Mouse (Mus musculus) natural killer cell, adult 2 months (primary cell): ENCODE measurements around the gene Slc15a5.

ENCODE experiments used
- DNase-seq, 2 experiments: peaks; one replicate each; pipeline ENCODE4 v3.0.0; 2022; ENCODE audit warnings: low spot score in 2 of 2

The Slc15a5 gene

GRCm38 (mm10) chr6:138055572-138055971 is 24.1 kb downstream of the Slc15a5 start:
- no peak for DNase-seq

DNA sequence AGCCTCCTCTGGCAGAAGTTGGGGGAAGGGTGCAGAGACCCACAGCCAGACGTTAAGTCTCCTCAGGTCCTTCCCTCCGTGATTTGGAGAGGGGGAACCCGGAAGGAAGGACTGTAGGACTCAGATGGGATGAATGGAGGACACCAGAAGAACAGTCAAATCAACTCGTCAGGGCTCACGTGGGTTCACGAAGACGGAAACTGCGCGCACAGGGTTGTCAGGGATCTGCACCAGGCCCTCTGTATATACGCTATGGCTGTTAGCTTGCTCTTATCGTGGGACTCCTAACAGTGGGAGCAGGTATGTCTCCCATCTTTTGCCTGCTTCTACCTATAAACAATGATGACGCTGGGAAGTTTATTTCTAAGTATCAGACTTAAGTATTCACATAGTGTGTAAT is 24.8 kb downstream of the Slc15a5 start:
- DNase-seq, result no peak

- DNase-seq, result no peak
Measured at GRCm38 (mm10) chr6:138054166-138054565, 25.6 kb downstream of the Slc15a5 start.

DNA sequence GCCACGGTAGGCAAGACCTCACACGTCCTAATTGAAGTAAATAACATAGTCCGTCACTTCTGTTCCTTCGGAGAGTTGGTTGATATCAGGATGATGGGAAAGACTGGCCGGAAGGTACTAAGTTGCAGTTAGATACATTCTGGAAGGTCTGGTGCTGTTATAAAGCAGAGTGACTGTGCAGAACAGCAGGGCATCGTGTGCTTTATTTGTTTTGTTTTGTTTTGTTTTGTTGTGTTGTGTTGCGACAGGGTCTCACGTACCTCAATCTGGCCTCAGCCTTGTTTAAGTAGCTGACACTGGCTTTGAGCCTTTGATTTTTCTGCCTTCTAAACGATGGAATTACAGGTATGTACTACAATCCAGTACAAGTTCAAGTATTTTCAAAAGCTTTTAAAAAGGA is 26.0 kb downstream of the Slc15a5 start:
- DNase-seq, result no peak

DNA sequence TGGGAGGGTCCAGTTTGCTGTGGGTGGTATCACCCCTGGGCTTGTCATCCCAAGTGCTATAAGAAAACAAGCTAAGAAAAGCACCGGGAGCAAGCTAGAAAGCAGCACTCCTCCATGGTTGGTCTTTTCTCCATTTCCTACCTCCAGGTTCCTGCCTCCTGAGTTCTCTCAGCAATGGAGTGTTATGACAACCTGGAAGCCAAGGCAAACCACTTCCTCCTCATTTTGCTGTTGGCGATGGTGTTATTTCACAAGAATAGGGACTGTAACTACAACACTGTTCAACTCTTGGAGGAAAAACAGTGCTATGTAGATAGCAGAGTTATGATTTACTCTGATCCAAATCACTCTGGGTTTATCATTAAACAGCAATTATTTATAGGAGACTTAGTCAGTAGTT is 34.4 kb downstream of the Slc15a5 start:
- DNase-seq, result no peak

GRCm38 (mm10) chr6:138042891-138043290 is 36.8 kb downstream of the Slc15a5 start:
- DNase-seq, result no peak

GRCm38 (mm10) chr6:138041865-138042264 is 37.9 kb downstream of the Slc15a5 start:
- DNase-seq, result no peak

DNA sequence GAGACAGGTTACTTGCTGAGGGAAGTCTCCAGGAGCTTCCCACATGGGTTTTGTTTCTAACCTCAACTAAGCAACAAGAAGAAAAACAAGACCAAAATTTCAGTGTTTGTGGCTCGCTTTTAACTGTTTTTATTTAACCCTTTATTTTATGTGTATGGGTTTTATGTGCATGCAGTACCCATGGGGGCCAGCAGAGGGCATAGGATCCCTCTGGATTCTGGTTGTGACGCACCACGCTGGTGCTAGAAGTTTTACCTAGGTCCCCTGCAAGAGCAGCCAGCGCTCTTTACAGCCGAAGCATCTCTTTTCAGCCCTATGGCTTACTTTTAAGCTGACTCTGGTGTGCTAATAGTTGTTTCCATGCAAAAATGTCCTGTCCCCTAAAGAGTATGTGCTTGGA is 42.1 kb downstream of the Slc15a5 start:
- no peak for DNase-seq

- no peak for DNase-seq
Measured at GRCm38 (mm10) chr6:138036891-138037290, 42.8 kb downstream of the Slc15a5 start.

- DNase-seq, result no peak
Measured at GRCm38 (mm10) chr6:138016898-138017297, 62.8 kb downstream of the Slc15a5 start.

GRCm38 (mm10) chr6:138014976-138015674 is 64.6 kb downstream of the Slc15a5 start:
- DNase-seq, result no peak

DNA sequence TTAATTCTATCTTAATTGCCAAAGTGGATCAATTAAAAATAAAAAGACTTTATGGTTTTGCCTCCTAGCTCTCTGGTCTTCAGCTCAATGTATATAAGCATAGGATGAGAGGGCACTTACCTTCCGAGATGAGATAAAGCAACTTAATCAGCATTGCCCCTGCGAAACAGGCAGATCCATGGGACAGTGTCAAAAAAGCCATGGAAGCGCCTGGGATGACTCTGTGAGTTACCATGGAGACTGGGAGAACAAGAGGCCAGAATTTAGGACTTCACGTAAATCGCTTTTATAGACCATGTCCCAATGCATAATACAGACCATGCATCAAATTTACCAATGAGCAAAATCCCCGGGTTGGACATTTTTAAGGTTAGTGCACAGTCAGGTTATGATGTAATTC is 67.8 kb downstream of the Slc15a5 start:
- no peak for DNase-seq

GRCm38 (mm10) chr6:138007705-138008104 is 72.0 kb downstream of the Slc15a5 start:
- no peak for DNase-seq

DNA sequence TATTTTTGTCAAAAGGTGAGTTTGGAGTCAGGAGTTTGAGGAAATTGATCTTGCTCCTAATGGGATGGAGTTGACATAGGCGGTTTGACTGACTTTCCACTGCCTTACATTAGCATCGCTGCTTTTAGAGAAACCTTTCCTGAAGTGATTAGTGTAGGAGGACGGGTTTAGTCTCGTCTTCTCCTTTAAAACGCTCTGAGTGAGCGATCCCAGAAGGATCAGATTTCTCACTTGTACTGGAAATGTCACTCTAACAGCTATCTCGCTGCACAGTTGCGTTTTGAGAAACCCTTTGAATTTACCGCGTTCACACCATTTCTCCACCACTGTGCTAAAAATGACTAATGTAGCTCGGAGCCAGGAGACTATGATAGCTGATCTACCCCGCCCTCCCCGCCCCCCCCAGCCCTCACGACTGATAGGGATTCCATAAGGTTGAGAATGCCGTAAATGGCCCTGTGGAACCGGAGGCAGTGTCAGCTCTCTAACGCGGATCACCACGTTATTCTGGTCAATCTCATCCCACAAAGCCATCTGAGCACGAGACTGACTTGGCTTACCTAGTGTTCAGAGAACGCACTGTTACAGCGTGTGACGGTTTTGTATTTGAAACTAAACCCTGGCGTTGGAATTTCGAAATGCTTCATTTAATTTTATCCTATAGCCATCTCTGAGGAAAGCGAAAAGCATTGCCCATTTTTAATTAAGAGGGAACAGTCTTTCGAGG is 73.0 kb downstream of the Slc15a5 start:
- DNase-seq, result no peak

DNA sequence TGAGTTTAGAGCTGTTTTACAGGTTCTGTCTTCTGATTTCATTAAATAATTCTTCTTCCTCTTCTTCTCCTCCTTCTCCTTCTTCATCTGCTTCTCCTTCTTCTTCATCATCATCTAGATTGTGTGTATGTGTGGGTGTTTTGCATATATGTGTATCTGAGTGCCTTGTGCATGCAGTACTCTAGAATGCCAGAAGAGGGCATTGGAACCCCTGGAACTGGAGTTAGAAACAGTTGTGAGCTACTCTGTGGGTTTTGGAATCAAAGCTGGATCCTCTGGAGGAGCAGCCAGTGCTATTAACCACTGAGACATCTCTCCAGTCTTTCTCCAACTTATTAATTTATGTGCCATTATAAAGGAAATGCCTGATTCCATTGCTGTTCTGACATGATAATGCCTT is 89.9 kb downstream of the Slc15a5 start:
- DNase-seq, result no peak

- no peak for DNase-seq
Measured at GRCm38 (mm10) chr6:137985169-137985568, 94.5 kb downstream of the Slc15a5 start.

DNA sequence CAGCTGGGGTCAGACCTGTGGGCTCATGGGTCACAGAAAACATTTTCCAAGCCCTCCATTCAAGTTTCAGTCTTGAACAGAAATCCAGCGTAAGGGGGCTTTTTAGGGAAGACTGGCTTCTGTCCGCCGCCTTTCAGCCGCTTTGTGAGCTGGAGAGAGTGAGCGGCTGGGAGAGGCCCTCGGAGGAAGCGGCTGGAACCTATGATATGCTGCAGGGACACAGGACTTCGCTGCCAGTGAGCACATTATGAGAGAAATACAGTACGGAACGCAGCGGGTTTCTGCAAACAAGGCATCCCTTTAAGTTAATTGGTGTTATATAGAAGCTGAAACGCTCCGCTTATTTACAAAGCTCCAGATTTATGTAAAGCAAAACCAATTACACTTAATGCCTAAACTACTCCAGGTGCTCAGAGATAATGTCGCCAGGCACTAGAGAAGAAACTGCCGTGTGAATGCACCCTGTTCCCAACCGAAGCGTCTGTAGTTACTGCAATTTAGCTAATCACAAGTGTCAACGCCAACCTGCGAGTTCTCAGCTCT is 97.5 kb downstream of the Slc15a5 start:
- no peak for DNase-seq

GRCm38 (mm10) chr6:137980905-137981696 is 98.6 kb downstream of the Slc15a5 start:
- no peak for DNase-seq

GRCm38 (mm10) chr6:137980413-137980812 is 99.3 kb downstream of the Slc15a5 start:
- DNase-seq, result no peak

DNA sequence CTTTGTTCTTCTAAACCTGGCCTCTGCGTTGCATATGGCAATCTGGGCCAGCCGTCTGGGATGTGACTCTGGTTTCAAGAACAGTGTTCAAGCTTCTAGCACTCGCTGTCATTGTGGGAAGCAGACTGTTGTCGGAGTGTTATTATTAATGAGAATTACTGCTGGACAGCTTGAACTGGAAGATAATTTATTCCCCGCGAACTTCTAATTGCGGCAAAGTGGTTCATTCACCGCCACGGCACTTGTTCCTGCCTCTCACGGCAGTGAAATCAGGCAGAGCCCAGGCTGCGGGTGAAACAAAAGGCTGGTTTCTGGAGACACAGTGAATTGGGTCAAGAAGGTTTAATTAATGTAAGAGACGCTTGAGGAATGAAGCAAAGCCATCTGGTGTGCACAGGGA is 99.9 kb downstream of the Slc15a5 start:
- no peak for DNase-seq

DNA sequence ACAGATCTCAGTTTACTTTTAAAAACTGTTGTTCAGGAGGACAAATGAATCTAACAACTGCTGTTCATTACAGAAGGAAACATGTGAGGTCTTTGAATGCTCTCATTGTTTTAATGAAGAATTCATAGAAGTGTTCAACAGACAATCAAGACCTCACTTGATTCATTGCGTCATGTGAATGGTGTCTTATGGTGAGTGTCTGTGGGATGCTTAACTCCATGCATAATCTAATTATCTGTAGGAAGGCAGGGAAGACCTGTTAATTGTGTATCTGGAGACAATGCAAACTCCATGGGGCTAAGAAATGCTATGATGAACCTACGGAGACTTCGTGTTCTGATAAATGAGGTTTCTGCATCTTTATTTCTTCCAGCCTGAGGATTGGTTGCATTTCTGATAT is 103.7 kb downstream of the Slc15a5 start:
- DNase-seq, result no peak

GRCm38 (mm10) chr6:137963703-137964102 is 116.0 kb downstream of the Slc15a5 start:
- no peak for DNase-seq
